Mouse (Mus musculus): ENCODE measurements around the gene Lmod1.
A peak's percentile ranks its signal among the peaks of the same experiment; 100 is the strongest.
"Not testable (repeated sequence)": the region's sequence is repeated elsewhere in the genome, so short reads cannot be mapped to it uniquely, and the experiment has no call there.

Lmod1 gene

GRCm38 (mm10) chr1:135362115-135362514 is 37.5 kb downstream of the Lmod1 start:
- no peak for DNase-seq (ENCODE audit: low spot score)

- no peak for DNase-seq (ENCODE audit: low spot score)
These were observed 38.8 kb downstream of the Lmod1 start for GRCm38 (mm10) chr1:135363446-135363845.

GRCm38 (mm10) chr1:135366380-135366779 is 41.8 kb downstream of the Lmod1 start:
- DNase-seq (ENCODE audit: low spot score), result no peak

- no peak for DNase-seq (ENCODE audit: low spot score)
These were observed 42.4 kb downstream of the Lmod1 start for GRCm38 (mm10) chr1:135367005-135367404.

GRCm38 (mm10) chr1:135367595-135367994 is 43.0 kb downstream of the Lmod1 start:
- no peak for DNase-seq (ENCODE audit: low spot score)

- DNase-seq (ENCODE audit: low spot score), result peak; percentile 77
These were observed 43.6 kb downstream of the Lmod1 start for GRCm38 (mm10) chr1:135368245-135368644.

GRCm38 (mm10) chr1:135368982-135369381 is 44.4 kb downstream of the Lmod1 start:
- peak; percentile 70 for DNase-seq (ENCODE audit: low spot score)

GRCm38 (mm10) chr1:135369415-135369814 is 44.8 kb downstream of the Lmod1 start:
- DNase-seq (ENCODE audit: low spot score), result no peak

GRCm38 (mm10) chr1:135373171-135373677 is 48.6 kb downstream of the Lmod1 start:
- no peak for DNase-seq (ENCODE audit: low spot score)

GRCm38 (mm10) chr1:135374175-135374867 is 49.7 kb downstream of the Lmod1 start:
- no peak for DNase-seq (ENCODE audit: low spot score)

GRCm38 (mm10) chr1:135374868-135375581 is 50.4 kb downstream of the Lmod1 start, which contains the start of gene Shisa4:
Gene Shisa4, minus strand, starts transcription at chr1:135375237.
- peak; percentile 46 for DNase-seq (ENCODE audit: low spot score)

- DNase-seq (ENCODE audit: low spot score), result no peak
These were observed 54.0 kb downstream of the Lmod1 start for GRCm38 (mm10) chr1:135378576-135378975.

GRCm38 (mm10) chr1:135379048-135379447 is 54.4 kb downstream of the Lmod1 start:
- DNase-seq (ENCODE audit: low spot score), result no peak

GRCm38 (mm10) chr1:135380071-135380991 is 55.7 kb downstream of the Lmod1 start:
- DNase-seq (ENCODE audit: low spot score), result no peak

- DNase-seq (ENCODE audit: low spot score), result not testable (repeated sequence)
These were observed 57.0 kb downstream of the Lmod1 start for GRCm38 (mm10) chr1:135381560-135381959.

GRCm38 (mm10) chr1:135384171-135384570 is 59.6 kb downstream of the Lmod1 start:
- no peak for DNase-seq (ENCODE audit: low spot score)

- no peak for DNase-seq (ENCODE audit: low spot score)
These were observed 60.6 kb downstream of the Lmod1 start for GRCm38 (mm10) chr1:135385161-135385560.

GRCm38 (mm10) chr1:135399466-135399865 is 74.9 kb downstream of the Lmod1 start:
- DNase-seq (ENCODE audit: low spot score), result no peak

- no peak for DNase-seq (ENCODE audit: low spot score)
These were observed 77.0 kb downstream of the Lmod1 start for GRCm38 (mm10) chr1:135401452-135402110.

- no peak for DNase-seq (ENCODE audit: low spot score)
These were observed 80.7 kb downstream of the Lmod1 start for GRCm38 (mm10) chr1:135405356-135405755.

- DNase-seq (ENCODE audit: low spot score), result no peak
These were observed 84.4 kb downstream of the Lmod1 start for GRCm38 (mm10) chr1:135408973-135409372.

GRCm38 (mm10) chr1:135410967-135411366 is 86.4 kb downstream of the Lmod1 start:
- no peak for DNase-seq (ENCODE audit: low spot score)

Data from testis, postnatal 14 days (tissue).